Mouse (Mus musculus): Measurements from ENCODE around the gene Cntn2. TPM values are rescaled to one million over a fixed set of nuclear protein-coding genes. Genes with fewer than 3 reads are reported as not detected.

The Cntn2 gene
- polyA plus RNA-seq (2012; rRNA removed), result 0.02 and 0.03 TPM in 2 replicates

GRCm38 (mm10) chr1:132542762-132543306 is at the start of gene Cntn2:
Cntn2 (minus strand) TSS chr1:132543256.

GRCm38 (mm10) chr1:132506058-132506457 is 37.0 kb downstream of the Cntn2 start, which contains the start of gene Tmem81:
Tmem81 (plus strand) TSS chr1:132506230.

GRCm38 (mm10) chr1:132476928-132477691 is 65.9 kb downstream of the Cntn2 start, which contains the start of gene Rbbp5:
Rbbp5 (plus strand) TSS chr1:132477365.

Other genes starting within 250 kb of the Cntn2 start
- gene Klhdc8a, start 244.6 kb downstream of the Cntn2 start, polyA plus RNA-seq (2012; rRNA removed), result 0.02 and 0.05 TPM in 2 replicates
- 1.1 and 1.3 TPM in 2 replicates for gene Nuak2, start 227.1 kb downstream of the Cntn2 start, polyA plus RNA-seq (2012; rRNA removed)
- gene Tmcc2, start 152.0 kb downstream of the Cntn2 start, polyA plus RNA-seq (2012; rRNA removed), result 243 and 315 TPM in 2 replicates
- gene Dstyk, start 125.7 kb downstream of the Cntn2 start, polyA plus RNA-seq (2012; rRNA removed), result 3.9 and 4.4 TPM in 2 replicates
- gene Rbbp5, start 65.9 kb downstream of the Cntn2 start, polyA plus RNA-seq (2012; rRNA removed), result 14.7 and 18.3 TPM in 2 replicates
- 1.4 and 1.7 TPM in 2 replicates for gene Tmem81, start 37.0 kb downstream of the Cntn2 start, polyA plus RNA-seq (2012; rRNA removed)
- gene Nfasc, start 198.5 kb upstream of the Cntn2 start, polyA plus RNA-seq (2012; rRNA removed), result 0.01 and 0.06 TPM in 2 replicates